Mouse (Mus musculus): ENCODE measurements around the gene Dok5. TPM values are rescaled to one million over a fixed set of nuclear protein-coding genes. Genes with fewer than 3 reads are reported as not detected.

Dok5 gene
- polyA plus RNA-seq, 1 experiment from 2014 or later: 14.6 TPM

GRCm38 (mm10) chr2:170852337-170852736 is 120.7 kb downstream of the Dok5 start:
- peaks cover 1% of the 10 kb centered on the region; the same call in 1 of the 2 replicates for H3K27me3 ChIP-seq
- no peak overlapping the region for H3K9ac ChIP-seq
- 94% methylated on average over 6 of the region's 6 CpGs for WGBS
- no peak overlapping the region for H3K4me3 ChIP-seq (replicated peaks)
- ATAC-seq (ENCODE audit: low FRiP score): no peak
- peaks cover 6% of the 10 kb centered on the region; the same call in 1 of the 2 replicates for H3K9me3 ChIP-seq
- H3K4me2 ChIP-seq: no peak overlapping the region
- H3K4me1 ChIP-seq: peaks cover 11% of the 10 kb centered on the region; the same call in 1 of the 2 replicates
- H3K36me3 ChIP-seq (replicated peaks): no peaks in the 10 kb centered on the region
- no peak overlapping the region for H3K27ac ChIP-seq

DNA sequence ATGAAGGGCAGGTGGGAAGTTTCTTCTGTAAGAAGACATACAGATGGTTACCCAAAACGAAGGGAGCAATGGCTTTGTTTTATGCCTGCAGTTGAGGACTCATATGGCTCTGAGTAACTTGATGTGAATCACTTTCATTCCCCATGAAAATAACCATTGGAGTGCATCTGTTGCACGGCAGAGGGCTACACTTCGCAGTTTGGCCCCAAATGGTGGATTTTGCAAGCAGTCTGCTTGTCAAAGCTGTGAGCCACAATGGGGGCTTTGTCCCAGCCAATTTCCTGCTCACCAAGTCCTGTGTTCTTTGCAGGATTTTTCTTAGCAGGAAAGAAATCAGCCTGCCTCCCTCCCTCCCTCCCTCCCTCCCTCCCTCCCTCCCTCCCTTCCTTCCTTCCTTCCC is 123.6 kb downstream of the Dok5 start:
- ATAC-seq (ENCODE audit: low FRiP score): no peak
- H3K36me3 ChIP-seq (replicated peaks): no peaks in the 10 kb centered on the region
- no peak overlapping the region for H3K27ac ChIP-seq
- 33% methylated on average over 3 of the region's 3 CpGs for WGBS
- peaks cover 6% of the 10 kb centered on the region; the same call in 1 of the 2 replicates for H3K27me3 ChIP-seq
- H3K9ac ChIP-seq: no peak overlapping the region
- peaks cover 3% of the 10 kb centered on the region; the same call in 1 of the 2 replicates for H3K9me3 ChIP-seq
- H3K4me2 ChIP-seq: no peak overlapping the region
- H3K4me1 ChIP-seq: peaks cover 22% of the 10 kb centered on the region
- no peak overlapping the region for H3K4me3 ChIP-seq (replicated peaks)

- WGBS: 87% methylated on average over 5 of the region's 5 CpGs
- peaks cover 6% of the 10 kb centered on the region; the same call in 1 of the 2 replicates for H3K27me3 ChIP-seq
- H3K9me3 ChIP-seq: no peaks in the 10 kb centered on the region
- H3K36me3 ChIP-seq (replicated peaks): no peaks in the 10 kb centered on the region
- peaks cover 22% of the 10 kb centered on the region for H3K4me1 ChIP-seq
- H3K4me2 ChIP-seq: no peak overlapping the region
- no peak for ATAC-seq (ENCODE audit: low FRiP score)
- H3K27ac ChIP-seq: no peak overlapping the region
- no peak overlapping the region for H3K4me3 ChIP-seq (replicated peaks)
- H3K9ac ChIP-seq: no peak overlapping the region
Measured at GRCm38 (mm10) chr2:170856085-170856484, 124.5 kb downstream of the Dok5 start.

- H3K27me3 ChIP-seq: peaks cover 6% of the 10 kb centered on the region
- no peak overlapping the region for H3K4me2 ChIP-seq
- peaks cover 22% of the 10 kb centered on the region for H3K4me1 ChIP-seq
- no peak overlapping the region for H3K9ac ChIP-seq
- no peak overlapping the region for H3K27ac ChIP-seq
- no peaks in the 10 kb centered on the region for H3K9me3 ChIP-seq
- 60% methylated on average over 7 of the region's 7 CpGs for WGBS
- H3K4me3 ChIP-seq (replicated peaks): no peak overlapping the region
- no peak for ATAC-seq (ENCODE audit: low FRiP score)
- no peaks in the 10 kb centered on the region for H3K36me3 ChIP-seq (replicated peaks)
Measured at GRCm38 (mm10) chr2:170857507-170857906, 125.9 kb downstream of the Dok5 start.

GRCm38 (mm10) chr2:170858640-170859039 is 127.0 kb downstream of the Dok5 start:
- Histone ChIP-seq H3K27me3 (peaks cover 6% of the 10 kb centered on the region), H3K36me3 (replicated peaks) (no peaks in the 10 kb centered on the region), H3K4me2 (no peak overlapping the region), H3K4me3 (replicated peaks) (no peak overlapping the region), H3K9me3 (no peaks in the 10 kb centered on the region), H3K9ac (no peak overlapping the region), H3K4me1 (peaks cover 22% of the 10 kb centered on the region), H3K27ac (no peak overlapping the region)
- ATAC-seq (ENCODE audit: low FRiP score): no peak
- 27% methylated on average over 3 of the region's 3 CpGs for WGBS

GRCm38 (mm10) chr2:170860576-170860975 is 129.0 kb downstream of the Dok5 start:
- Histone ChIP-seq H3K9me3 (no peaks in the 10 kb centered on the region), H3K4me1 (peaks cover 16% of the 10 kb centered on the region), H3K4me2 (no peak overlapping the region), H3K4me3 (replicated peaks) (no peak overlapping the region), H3K27me3 (peaks cover 6% of the 10 kb centered on the region), H3K9ac (no peak overlapping the region), H3K36me3 (replicated peaks) (no peaks in the 10 kb centered on the region), H3K27ac (no peak overlapping the region)
- ATAC-seq (ENCODE audit: low FRiP score): no peak
- 67% methylated on average over 4 of the region's 4 CpGs for WGBS

- H3K4me2 ChIP-seq: no peak overlapping the region
- H3K9ac ChIP-seq: no peak overlapping the region
- ATAC-seq (ENCODE audit: low FRiP score): no peak
- H3K36me3 ChIP-seq (replicated peaks): no peaks in the 10 kb centered on the region
- no peak overlapping the region for H3K4me3 ChIP-seq (replicated peaks)
- H3K27ac ChIP-seq: no peak overlapping the region
- H3K4me1 ChIP-seq: peaks cover 7% of the 10 kb centered on the region; the same call in 1 of the 2 replicates
- no peaks in the 10 kb centered on the region for H3K9me3 ChIP-seq
- 87% methylated on average over 9 of the region's 9 CpGs for WGBS
- H3K27me3 ChIP-seq: peaks cover 6% of the 10 kb centered on the region
Measured at GRCm38 (mm10) chr2:170862799-170863198, 131.2 kb downstream of the Dok5 start.

GRCm38 (mm10) chr2:170863201-170863600 is 131.6 kb downstream of the Dok5 start:
- no peak for ATAC-seq (ENCODE audit: low FRiP score)
- 0 out of 2 replicates have a peak, but pooled peaks cover 6% of the 10 kb centered on the region for H3K4me1 ChIP-seq
- no peaks in the 10 kb centered on the region for H3K9me3 ChIP-seq
- no peaks in the 10 kb centered on the region for H3K36me3 ChIP-seq (replicated peaks)
- no peak overlapping the region for H3K4me3 ChIP-seq (replicated peaks)
- no peak overlapping the region for H3K27ac ChIP-seq
- WGBS: 96% methylated on average over 10 of the region's 10 CpGs
- H3K9ac ChIP-seq: no peak overlapping the region
- peaks cover 5% of the 10 kb centered on the region for H3K27me3 ChIP-seq
- no peak overlapping the region for H3K4me2 ChIP-seq

GRCm38 (mm10) chr2:170864043-170864442 is 132.4 kb downstream of the Dok5 start:
- ATAC-seq (ENCODE audit: low FRiP score): no peak
- H3K4me3 ChIP-seq (replicated peaks): no peak overlapping the region
- H3K27me3 ChIP-seq: no peaks in the 10 kb centered on the region; the same call in 1 of the 2 replicates
- 0 out of 2 replicates have a peak, but pooled peaks cover under 1% of the 10 kb centered on the region for H3K4me1 ChIP-seq
- no peaks in the 10 kb centered on the region for H3K9me3 ChIP-seq
- no peak overlapping the region for H3K9ac ChIP-seq
- H3K27ac ChIP-seq: no peak overlapping the region
- no peaks in the 10 kb centered on the region for H3K36me3 ChIP-seq (replicated peaks)
- 87% methylated on average over 5 of the region's 5 CpGs for WGBS
- no peak overlapping the region for H3K4me2 ChIP-seq

GRCm38 (mm10) chr2:170864820-170865219 is 133.2 kb downstream of the Dok5 start:
- Histone ChIP-seq H3K27ac (no peak overlapping the region), H3K27me3 (no peaks in the 10 kb centered on the region; the same call in 1 of the 2 replicates), H3K9me3 (no peaks in the 10 kb centered on the region), H3K4me2 (no peak overlapping the region), H3K36me3 (replicated peaks) (no peaks in the 10 kb centered on the region), H3K4me3 (replicated peaks) (no peak overlapping the region), H3K9ac (no peak overlapping the region), H3K4me1 (no peaks in the 10 kb centered on the region)
- 82% methylated on average over 6 of the region's 6 CpGs for WGBS
- no peak for ATAC-seq (ENCODE audit: low FRiP score)

GRCm38 (mm10) chr2:170870566-170870965 is 139.0 kb downstream of the Dok5 start:
- no peak overlapping the region for H3K4me2 ChIP-seq
- no peak overlapping the region for H3K27ac ChIP-seq
- H3K4me3 ChIP-seq (replicated peaks): no peak overlapping the region
- no peak overlapping the region for H3K9ac ChIP-seq
- no peaks in the 10 kb centered on the region for H3K9me3 ChIP-seq
- 89% methylated on average over 15 of the region's 15 CpGs for WGBS
- no peaks in the 10 kb centered on the region for H3K4me1 ChIP-seq
- H3K27me3 ChIP-seq: no peaks in the 10 kb centered on the region
- no peaks in the 10 kb centered on the region; the same call in 1 of the 2 replicates for H3K36me3 ChIP-seq (replicated peaks)
- ATAC-seq (ENCODE audit: low FRiP score): no peak

DNA sequence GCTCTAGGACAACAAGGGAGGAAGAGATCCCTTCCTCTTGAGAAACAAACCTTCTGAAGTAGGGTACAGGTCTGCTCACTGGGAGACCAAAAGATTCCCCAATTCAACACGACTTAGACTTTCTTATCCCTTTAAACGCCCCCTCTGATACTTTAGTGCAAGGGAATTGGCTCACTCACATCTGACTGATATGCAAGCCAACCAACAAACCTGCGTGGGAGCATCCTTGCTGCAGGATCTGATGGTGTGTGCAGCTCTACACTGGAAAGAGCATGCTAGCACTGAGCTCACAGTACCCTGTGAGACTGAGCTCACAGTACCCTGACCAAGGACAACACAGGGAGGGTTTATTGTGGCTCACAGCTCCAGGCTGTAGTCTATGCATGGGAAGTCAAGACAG is 139.9 kb downstream of the Dok5 start:
- ATAC-seq (ENCODE audit: low FRiP score): no peak

DNA sequence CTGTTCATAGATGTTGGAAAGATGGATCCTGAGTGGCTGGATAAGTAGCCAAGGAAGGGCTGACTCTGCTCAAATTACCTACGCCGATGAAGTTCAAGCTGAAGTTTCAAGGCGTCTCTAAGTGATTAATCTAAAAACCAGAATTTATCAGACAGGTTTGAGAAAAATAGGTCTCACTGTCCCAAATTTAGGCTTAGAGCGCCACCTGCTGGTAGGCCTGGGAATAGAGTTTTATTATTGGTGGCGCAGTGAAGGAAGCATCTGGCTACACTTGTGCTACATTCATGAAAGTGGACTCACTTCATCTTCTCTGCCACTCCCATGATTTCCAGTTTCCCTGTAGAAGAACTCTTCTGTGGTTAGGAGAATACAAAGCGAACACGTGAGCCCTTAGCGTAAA is 141.8 kb downstream of the Dok5 start:
- Histone ChIP-seq H3K9ac (no peak overlapping the region), H3K4me3 (replicated peaks) (no peak overlapping the region), H3K36me3 (replicated peaks) (no peaks in the 10 kb centered on the region; the same call in 1 of the 2 replicates), H3K4me2 (no peak overlapping the region), H3K9me3 (no peaks in the 10 kb centered on the region), H3K4me1 (peaks cover 7% of the 10 kb centered on the region), H3K27me3 (peaks cover 5% of the 10 kb centered on the region; the same call in 1 of the 2 replicates), H3K27ac (no peak overlapping the region)
- 13% methylated on average over 8 of the region's 8 CpGs for WGBS
- no peak for ATAC-seq (ENCODE audit: low FRiP score)

More for the DNA sequence above, 139.9 kb downstream of the Dok5 start:
- Histone ChIP-seq H3K4me1 (no peaks in the 10 kb centered on the region), H3K9ac (no peak overlapping the region), H3K9me3 (no peaks in the 10 kb centered on the region), H3K4me2 (no peak overlapping the region), H3K4me3 (replicated peaks) (no peak overlapping the region), H3K36me3 (replicated peaks) (no peaks in the 10 kb centered on the region; the same call in 1 of the 2 replicates), H3K27ac (no peak overlapping the region), H3K27me3 (no peaks in the 10 kb centered on the region)
- 87% methylated on average over 3 of the region's 3 CpGs for WGBS

All from forebrain, embryonic 12.5 days (tissue).